ENCODE assay signal across 22 mouse cellular contexts in genomic region chr2:6623802-6624201, GRCm38 (mm10).
"Had no signal": no experiment of that assay in that cellular context is flagged by ENCODE, and none has a peak within 500 bp of the region (broad histone marks: within the 10 kb centered on the region; RNA-seq: fewer than 3 reads in every experiment).

No protein-coding gene starts in this region.

- ATAC-seq: forebrain, postnatal 0 days; inflammation-experienced regulatory T-cells, adult 6 months; intestine, embryonic 15.5 days; intestine, postnatal 0 days; liver, embryonic 12.5 days had no signal

- H3K4me1 ChIP-seq: heart, embryonic 10.5 days; heart, embryonic 12.5 days; intestine, embryonic 15.5 days; limb, embryonic 13.5 days; limb, embryonic 15.5 days; liver, embryonic 12.5 days had no signal

- H3K9me3 ChIP-seq: heart, embryonic 10.5 days; heart, embryonic 12.5 days; intestine, embryonic 15.5 days; limb, embryonic 13.5 days; limb, embryonic 15.5 days; liver, embryonic 12.5 days had no signal

- H3K9ac ChIP-seq: forebrain, postnatal 0 days; heart, embryonic 12.5 days; hindbrain, embryonic 14.5 days; intestine, embryonic 15.5 days; limb, embryonic 13.5 days; limb, embryonic 15.5 days; liver, embryonic 12.5 days had no signal

- H3K4me2 ChIP-seq: heart, embryonic 12.5 days; hindbrain, embryonic 14.5 days; intestine, embryonic 15.5 days; limb, embryonic 13.5 days; limb, embryonic 15.5 days; liver, embryonic 12.5 days had no signal

- DNase-seq: forebrain, postnatal 0 days; gastrocnemius, postnatal 25 days; heart, adult 18-20 months; heart, postnatal 10 days; heart, postnatal 4 days; kidney, adult 18-20 months; kidney, adult 8-10 months; kidney, postnatal 10 days; kidney, postnatal 25 days; kidney, postnatal 4 days; left cerebral cortex, postnatal 4 days had no signal

- H3K36me3 ChIP-seq: heart, embryonic 10.5 days; heart, embryonic 12.5 days; intestine, embryonic 15.5 days; limb, embryonic 13.5 days; limb, embryonic 15.5 days; liver, embryonic 12.5 days had no signal

- H3K4me3 ChIP-seq: heart, embryonic 10.5 days; heart, embryonic 12.5 days; intestine, embryonic 15.5 days; layer of hippocampus, adult 2 months; left cerebral cortex, adult 2 months; limb, embryonic 13.5 days; limb, embryonic 15.5 days; liver, embryonic 12.5 days had no signal

- H3K27ac ChIP-seq: heart, embryonic 10.5 days; hindbrain, embryonic 14.5 days; intestine, embryonic 15.5 days; layer of hippocampus, adult 2 months; left cerebral cortex, adult 2 months; limb, embryonic 13.5 days; limb, embryonic 15.5 days; liver, embryonic 12.5 days had no signal

- H3K27me3 ChIP-seq: heart, embryonic 12.5 days; intestine, embryonic 15.5 days; limb, embryonic 13.5 days; limb, embryonic 15.5 days; liver, embryonic 12.5 days had no signal
